Mouse (Mus musculus) embryonic fibroblast, embryonic 13.5 days (primary cell): ENCODE data around the gene Sppl3. TPM values are rescaled to one million over a fixed set of nuclear protein-coding genes. Genes with fewer than 3 reads are reported as not detected.
A peak's percentile ranks its signal among the peaks of the same experiment; 100 is the strongest.
"Not testable (repeated sequence)": the region's sequence is repeated elsewhere in the genome, so short reads cannot be mapped to it uniquely, and the experiment has no call there.

Experiments used
- H3K27ac ChIP-seq: 2 replicates; pipeline ENCODE4 v1.5.1; 2012; ENCODE audit warnings: low read length, control low read depth, inconsistent platforms; ENCODE audit not compliant: insufficient read depth
- H3K4me1 ChIP-seq: 2 replicates; pipeline ENCODE4 v1.6.1; 2011; ENCODE audit warnings: low read length; ENCODE audit not compliant: control insufficient read depth, insufficient read depth
- H3K4me3 ChIP-seq: 2 replicates; pipeline ENCODE4 v1.5.1; 2011; ENCODE audit warnings: mild to moderate bottlenecking, control low read depth, low read length; ENCODE audit not compliant: insufficient read depth
- CTCF ChIP-seq: IDR thresholded peaks from 2 replicates; pipeline ENCODE4 v1.5.1; 2011; ENCODE audit warnings: mild to moderate bottlenecking, control low read depth, low read length, moderate library complexity, borderline replicate concordance; ENCODE audit not compliant: insufficient read depth
- POLR2A ChIP-seq: IDR thresholded peaks from 2 replicates; pipeline ENCODE4 v1.6.1; 2011; ENCODE audit warnings: low read depth, mild to moderate bottlenecking, control low read depth, low read length, moderate library complexity
- polyA plus RNA-seq: library from polyadenylated mRNA; stranded (reverse); fragments of >200 nt; gene quantifications from 2 replicates; pipeline ENCODE4 v1.2.4, GENCODE M21; 2011; ENCODE audit warnings: low read depth; ENCODE audit not compliant: missing spikeins, insufficient read length

Gene Sppl3
- polyA plus RNA-seq, 1 experiment = 85.3 TPM

- H3K27ac ChIP-seq = peak overlapping the region; percentile 3
- H3K4me3 ChIP-seq = no peak overlapping the region
- H3K4me1 ChIP-seq = peaks cover 25% of the 10 kb centered on the region
- no peak for TF ChIP-seq CTCF
- TF ChIP-seq POLR2A = no peak
Observed at GRCm38 (mm10) chr5:115071096-115071901, 60.4 kb downstream of the Sppl3 start.

DNA sequence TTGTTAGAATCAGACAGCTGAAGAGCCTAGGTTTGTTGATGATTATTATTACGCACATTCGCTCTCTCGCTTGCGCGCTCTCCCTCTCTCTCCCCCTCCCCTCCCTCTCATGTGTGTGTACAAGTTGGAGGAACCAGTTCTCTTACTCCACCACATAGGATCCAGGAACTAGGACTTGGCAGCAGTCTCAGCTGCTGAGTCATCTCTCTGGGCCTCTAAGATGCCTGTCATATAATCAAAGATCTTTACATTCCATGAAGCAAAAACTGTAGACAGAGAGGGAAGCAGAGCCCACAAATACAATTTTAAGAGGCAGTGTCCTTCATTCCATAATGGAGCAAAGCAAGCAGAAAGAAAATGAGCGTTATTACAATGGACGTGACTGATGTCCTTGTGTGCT, 61.2 kb downstream of the Sppl3 start:
- TF ChIP-seq CTCF (no peak), POLR2A (no peak)
- H3K4me3 ChIP-seq = no peak overlapping the region
- H3K4me1 ChIP-seq = peaks cover 25% of the 10 kb centered on the region
- H3K27ac ChIP-seq = peak overlapping the region; percentile 3; the same call in 1 of the 2 replicates

DNA sequence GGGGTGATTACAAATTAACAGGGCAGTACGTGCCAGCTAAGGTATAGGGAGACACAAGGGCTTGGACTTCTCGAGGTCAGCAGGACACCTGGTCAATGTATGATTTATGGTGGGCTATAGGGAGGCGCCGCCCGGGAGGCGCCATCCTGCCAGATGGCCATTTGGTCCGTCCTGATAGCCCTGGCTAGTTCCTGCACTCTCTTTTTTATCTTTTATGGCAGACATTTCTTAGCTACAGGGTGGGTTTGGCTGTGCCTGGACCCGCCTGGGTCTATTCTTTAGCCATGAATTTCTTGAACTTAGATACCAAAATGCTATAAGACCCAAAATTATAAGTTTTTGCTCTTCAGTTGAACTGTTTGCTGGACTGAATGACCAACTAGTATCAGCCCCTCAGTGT, 62.4 kb downstream of the Sppl3 start:
- H3K27ac ChIP-seq = not testable (repeated sequence)

DNA sequence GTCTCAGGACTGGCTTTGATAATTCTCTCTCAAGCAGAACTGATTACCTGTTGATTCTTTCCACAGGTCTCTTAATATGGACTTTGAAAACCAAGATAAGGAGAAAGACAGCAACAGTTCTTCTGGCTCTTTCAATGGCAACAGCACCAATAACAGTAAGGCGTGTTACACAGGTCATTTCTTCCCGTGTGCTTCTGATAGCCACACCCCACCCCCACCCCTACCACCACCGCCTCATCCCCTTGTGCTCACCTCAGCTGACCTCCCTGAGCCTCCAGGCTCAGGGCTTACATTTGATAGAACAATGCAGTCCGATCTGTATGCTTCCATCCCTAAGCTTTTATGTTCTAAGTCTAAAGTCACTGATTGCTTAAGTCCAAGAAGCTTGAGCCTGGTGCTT, 63.8 kb downstream of the Sppl3 start:
- Histone ChIP-seq H3K27ac (no peak overlapping the region), H3K4me1 (peaks cover 12% of the 10 kb centered on the region), H3K4me3 (no peak overlapping the region)
- TF ChIP-seq CTCF (no peak), POLR2A (no peak)

More for the DNA sequence above, 62.4 kb downstream of the Sppl3 start:
- H3K4me1 ChIP-seq = peaks cover 19% of the 10 kb centered on the region
- not testable (repeated sequence) for H3K4me3 ChIP-seq

DNA sequence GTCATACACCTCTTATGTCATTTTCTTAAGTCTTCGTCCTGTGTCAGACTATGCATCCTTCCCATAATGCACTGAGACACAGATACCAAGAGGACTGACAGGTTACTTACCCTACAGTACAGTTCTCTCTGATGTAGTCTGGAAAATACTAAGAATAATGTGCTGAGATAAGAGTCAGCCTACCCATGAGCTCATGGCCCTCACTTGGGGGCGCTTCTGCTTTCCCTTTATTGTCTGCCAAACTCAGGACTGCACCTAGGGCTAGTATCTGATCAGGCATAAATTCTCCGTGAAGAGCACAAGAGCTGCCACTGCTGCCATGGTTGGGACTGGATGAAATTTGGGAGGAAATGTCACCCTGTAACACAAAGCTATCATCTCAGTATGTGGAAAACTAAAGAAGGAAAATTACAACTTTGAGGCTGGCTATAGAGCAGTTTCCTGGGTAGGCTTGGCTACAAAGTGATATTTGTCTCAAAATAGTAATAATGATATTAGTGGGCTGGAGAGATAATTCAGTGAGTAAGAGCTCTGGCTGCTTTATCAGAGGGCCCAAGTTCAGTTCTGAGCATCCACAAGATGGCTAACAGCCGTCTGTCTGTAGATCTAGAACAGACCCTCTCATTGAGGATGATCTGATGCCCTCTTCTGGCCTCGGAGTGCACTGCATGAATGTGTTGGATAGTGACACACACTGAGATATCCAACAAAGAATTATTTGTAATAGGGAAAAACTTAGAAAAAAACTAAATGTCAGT, 65.4 kb downstream of the Sppl3 start:
- peak; percentile 34; the same call in 1 of the 2 replicates for TF ChIP-seq CTCF
- no peak for TF ChIP-seq POLR2A
- Histone ChIP-seq H3K4me3 (no peak overlapping the region), H3K27ac (no peak overlapping the region), H3K4me1 (peaks cover 10% of the 10 kb centered on the region)

DNA sequence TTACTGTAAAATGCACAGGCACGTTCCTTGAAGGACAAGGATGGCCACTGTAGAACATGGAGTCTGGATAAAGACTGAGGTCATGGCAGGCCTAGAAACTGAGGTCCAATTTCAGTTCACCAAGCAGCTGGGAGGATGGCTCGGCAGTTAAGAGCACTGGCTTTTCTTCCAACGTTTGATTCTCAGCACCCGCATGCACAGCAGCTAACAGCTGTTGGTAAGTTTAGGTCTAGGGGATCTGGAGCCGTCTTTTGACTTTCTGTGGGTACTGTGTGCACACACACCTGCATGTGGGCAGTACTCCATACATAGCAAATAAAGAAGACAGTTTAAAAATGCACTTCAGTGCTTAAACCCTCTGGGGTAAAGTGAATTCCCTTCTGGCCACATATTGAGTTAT, 70.7 kb downstream of the Sppl3 start:
- TF ChIP-seq CTCF (no peak), POLR2A (no peak)
- no peak overlapping the region for H3K27ac ChIP-seq
- no peaks in the 10 kb centered on the region for H3K4me1 ChIP-seq
- H3K4me3 ChIP-seq = no peak overlapping the region

DNA sequence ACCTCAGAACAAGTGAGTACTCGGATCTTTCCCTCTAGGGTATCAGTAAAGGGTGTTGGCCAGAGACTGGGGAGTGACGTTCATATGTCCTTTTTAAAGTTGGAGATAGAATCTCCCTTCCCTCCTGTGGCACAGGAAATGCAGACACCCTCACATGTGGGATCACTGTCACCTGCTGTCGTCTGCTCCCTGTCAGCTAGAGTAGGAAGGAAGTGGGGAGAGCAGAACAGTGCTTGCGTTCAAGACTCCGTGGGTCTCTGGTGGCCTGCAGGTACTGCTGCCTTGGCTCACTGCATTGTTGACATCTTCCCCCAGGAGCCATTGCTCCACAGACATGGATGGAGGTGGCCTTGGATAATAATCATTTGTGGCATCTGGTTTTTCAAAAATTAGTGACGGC, 72.6 kb downstream of the Sppl3 start:
- no peak overlapping the region for H3K4me3 ChIP-seq
- no peaks in the 10 kb centered on the region for H3K4me1 ChIP-seq
- no peak overlapping the region for H3K27ac ChIP-seq
- TF ChIP-seq CTCF (no peak), POLR2A (no peak)

- no peak overlapping the region for H3K4me3 ChIP-seq
- no peak for TF ChIP-seq CTCF
- no peak for TF ChIP-seq POLR2A
- no peak overlapping the region for H3K27ac ChIP-seq
- no peaks in the 10 kb centered on the region for H3K4me1 ChIP-seq
Observed at GRCm38 (mm10) chr5:115085675-115086074, 74.7 kb downstream of the Sppl3 start.

DNA sequence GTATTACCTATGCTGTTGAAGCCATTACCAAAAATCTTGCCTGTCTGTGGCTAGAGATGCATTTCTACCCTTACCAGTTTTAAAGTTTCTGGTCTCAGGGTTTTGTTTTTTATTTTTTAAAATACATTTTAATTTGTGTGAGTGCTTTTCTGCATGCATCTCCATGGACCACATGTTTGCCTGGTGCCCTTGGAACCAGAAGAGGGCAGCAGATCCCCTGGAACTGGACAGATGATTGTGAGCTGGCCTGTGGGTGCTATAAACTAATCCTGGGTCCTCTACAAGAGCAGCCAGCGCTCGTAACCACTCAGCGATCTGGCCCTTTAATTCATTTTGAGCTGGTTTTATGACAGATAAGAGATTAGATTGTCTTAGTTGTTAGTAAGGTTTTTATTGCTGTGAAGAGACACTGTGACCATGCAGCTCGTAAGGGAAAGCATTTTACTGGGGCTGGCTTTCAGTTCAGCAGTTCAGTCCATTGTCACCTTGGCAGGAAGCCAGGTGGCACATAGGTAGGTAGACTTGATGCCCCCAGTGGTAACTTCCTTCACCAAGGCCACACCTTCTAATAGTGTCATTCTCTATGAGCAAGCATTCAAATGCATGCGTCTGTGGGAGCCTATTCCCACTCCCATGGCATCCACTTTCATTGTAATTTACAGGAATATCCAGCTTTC, 78.8 kb downstream of the Sppl3 start:
- no peak overlapping the region for H3K4me3 ChIP-seq
- TF ChIP-seq CTCF = no peak
- no peak for TF ChIP-seq POLR2A
- H3K4me1 ChIP-seq = peaks cover 3% of the 10 kb centered on the region; the same call in 1 of the 2 replicates
- H3K27ac ChIP-seq = no peak overlapping the region
